Mouse (Mus musculus): Measurements from ENCODE around the gene Pla2g4e. TPM values are rescaled to one million over a fixed set of nuclear protein-coding genes. Genes with fewer than 3 reads are reported as not detected.

Pla2g4e gene
- polyA plus RNA-seq, 1 experiment from 2014 or later = 0.05 TPM

Other genes starting within 250 kb of the Pla2g4e start
- gene Jmjd7, start 217.9 kb downstream of the Pla2g4e start, polyA plus RNA-seq (2014; fragmentation: Nextera tagmentation; extraction: Ambion mirVana) = 24.9 and 28.9 TPM in 2 replicates
- 3.8 and 4.4 TPM in 2 replicates for gene Gm28042, start 217.8 kb downstream of the Pla2g4e start, polyA plus RNA-seq (2014; fragmentation: Nextera tagmentation; extraction: Ambion mirVana)
- gene Pla2g4b, start 211.9 kb downstream of the Pla2g4e start, polyA plus RNA-seq (2014; fragmentation: Nextera tagmentation; extraction: Ambion mirVana) = 1.4 and 1.6 TPM in 2 replicates
- 17.4 and 17.8 TPM in 2 replicates for gene Ehd4, start 90.7 kb downstream of the Pla2g4e start, polyA plus RNA-seq (2014; fragmentation: Nextera tagmentation; extraction: Ambion mirVana)
- 0.07 TPM in 1 of 2 replicates, not detected in the other for gene Pla2g4d, start 43.9 kb upstream of the Pla2g4e start, polyA plus RNA-seq (2014; fragmentation: Nextera tagmentation; extraction: Ambion mirVana)
- gene Pla2g4f, start 68.8 kb upstream of the Pla2g4e start, polyA plus RNA-seq (2014; fragmentation: Nextera tagmentation; extraction: Ambion mirVana) = not detected in 2 replicates
- gene Vps39, start 107.8 kb upstream of the Pla2g4e start, polyA plus RNA-seq (2014; fragmentation: Nextera tagmentation; extraction: Ambion mirVana) = 40.8 and 41.5 TPM in 2 replicates
- 7.4 and 7.7 TPM in 2 replicates for gene Ganc, start 158.6 kb upstream of the Pla2g4e start, polyA plus RNA-seq (2014; fragmentation: Nextera tagmentation; extraction: Ambion mirVana)
- gene Tmem87a, start 158.8 kb upstream of the Pla2g4e start, polyA plus RNA-seq (2014; fragmentation: Nextera tagmentation; extraction: Ambion mirVana) = 4.7 and 6.3 TPM in 2 replicates
- gene Capn3, start 210.7 kb upstream of the Pla2g4e start, polyA plus RNA-seq (2014; fragmentation: Nextera tagmentation; extraction: Ambion mirVana) = 0.82 and 1.5 TPM in 2 replicates